Mouse (Mus musculus) kidney, adult 2 months (tissue): Measurements from ENCODE around the gene Dhx58.

Source experiments
- CTCF ChIP-seq: fragments of 200-500 bp; conservative IDR thresholded peaks from 2 replicates; pipeline ENCODE4 v1.5.1; 2011; ENCODE audit warnings: low read depth, mild to moderate bottlenecking, control low read depth, low read length, moderate library complexity, mixed read lengths; ENCODE audit not compliant: insufficient read depth, insufficient read length
- POLR2A ChIP-seq: fragments of 200-500 bp; IDR thresholded peaks from one replicate; pipeline ENCODE4 v1.6.1; 2011; ENCODE audit warnings: low read depth, low read length, control low read depth

DNA sequence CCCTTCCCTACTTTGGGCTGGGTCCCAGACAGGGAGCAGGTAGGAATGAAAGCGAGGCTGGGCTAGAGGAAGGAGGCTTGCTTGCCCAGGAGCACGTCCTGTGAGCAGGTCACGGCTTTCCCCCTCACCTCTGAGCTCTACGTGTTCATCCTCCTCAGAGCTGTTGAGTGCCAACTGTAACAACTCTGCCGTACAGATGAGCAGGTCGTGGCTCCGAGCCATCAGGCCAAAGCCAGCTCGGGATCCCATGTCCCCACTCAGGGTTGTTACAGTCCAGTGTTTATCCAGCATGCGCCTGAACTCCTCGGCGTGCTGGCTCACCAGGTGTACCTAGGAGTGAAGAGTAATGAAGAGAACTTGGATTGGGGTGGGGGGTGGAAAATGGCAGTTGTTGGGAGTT lies 705 bp downstream of the Dhx58 start:
- TF ChIP-seq POLR2A (no peak), CTCF (no peak)
